Mouse (Mus musculus): Measurements from ENCODE around the gene Ryr3.
A peak's percentile ranks its signal among the peaks of the same experiment; 100 is the strongest.

Ryr3 gene

DNA sequence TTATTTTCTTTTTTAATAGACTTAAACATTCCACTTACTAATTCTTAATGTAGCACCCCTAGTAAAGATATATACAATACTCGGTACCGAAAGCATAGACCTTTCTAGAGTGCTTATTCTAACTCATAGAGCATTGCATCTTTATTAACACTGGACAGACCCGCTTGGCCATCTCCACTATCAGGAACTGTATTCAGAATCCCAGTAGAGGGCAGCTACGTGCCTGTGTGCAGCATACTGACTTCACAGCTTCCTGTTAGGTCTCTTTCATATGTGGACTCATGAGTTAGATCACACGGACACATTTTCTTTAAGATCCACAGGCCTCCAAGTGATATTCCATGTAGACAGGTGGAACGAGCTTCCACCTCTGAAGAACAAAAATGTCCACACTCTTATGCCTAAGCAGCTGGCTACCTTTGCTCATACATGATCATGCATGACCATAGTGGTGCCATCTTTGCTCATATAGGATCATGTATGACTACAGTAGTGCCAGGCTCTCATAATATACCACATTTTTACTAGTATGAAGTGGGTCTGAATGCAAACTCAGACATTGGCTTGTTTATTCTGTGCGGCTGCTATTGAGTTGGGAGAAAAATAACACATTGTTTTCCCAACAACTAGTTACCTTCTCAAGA is 417.4 kb downstream of the Ryr3 start:
- no peak for DNase-seq (ENCODE audit: low read depth, low spot score)

- DNase-seq (ENCODE audit: low read depth, low spot score), result no peak
These were observed 435.3 kb downstream of the Ryr3 start for GRCm38 (mm10) chr2:112781631-112782030.

DNA sequence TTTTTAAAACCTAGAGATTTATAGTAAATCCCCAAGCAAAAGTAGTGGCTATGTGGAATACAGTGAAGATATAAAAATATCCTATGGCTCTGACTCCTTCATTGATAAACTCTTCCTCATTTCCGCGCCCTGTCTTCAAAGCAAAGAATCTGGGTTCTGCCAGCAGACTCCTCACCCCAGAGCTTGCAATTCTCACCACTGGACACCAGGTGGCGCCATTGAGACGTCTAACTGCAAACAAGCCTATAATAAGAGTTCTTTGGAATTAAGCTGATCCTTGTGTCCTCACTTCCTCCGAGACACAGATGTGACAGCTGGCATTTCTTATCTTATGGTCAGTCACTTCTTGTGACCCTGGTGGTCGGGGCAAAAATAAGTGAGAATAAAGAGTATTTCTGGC is 442.1 kb downstream of the Ryr3 start:
- peak; percentile 82 for DNase-seq (ENCODE audit: low read depth, low spot score)

GRCm38 (mm10) chr2:112767665-112768064 is 449.2 kb downstream of the Ryr3 start:
- peak; percentile 45 for DNase-seq (ENCODE audit: low read depth, low spot score)

GRCm38 (mm10) chr2:112765046-112765445 is 451.9 kb downstream of the Ryr3 start:
- DNase-seq (ENCODE audit: low read depth, low spot score), result peak; percentile 69

GRCm38 (mm10) chr2:112764274-112764673 is 452.6 kb downstream of the Ryr3 start:
- no peak for DNase-seq (ENCODE audit: low read depth, low spot score)

GRCm38 (mm10) chr2:112762006-112762405 is 454.9 kb downstream of the Ryr3 start:
- no peak for DNase-seq (ENCODE audit: low read depth, low spot score)

DNA sequence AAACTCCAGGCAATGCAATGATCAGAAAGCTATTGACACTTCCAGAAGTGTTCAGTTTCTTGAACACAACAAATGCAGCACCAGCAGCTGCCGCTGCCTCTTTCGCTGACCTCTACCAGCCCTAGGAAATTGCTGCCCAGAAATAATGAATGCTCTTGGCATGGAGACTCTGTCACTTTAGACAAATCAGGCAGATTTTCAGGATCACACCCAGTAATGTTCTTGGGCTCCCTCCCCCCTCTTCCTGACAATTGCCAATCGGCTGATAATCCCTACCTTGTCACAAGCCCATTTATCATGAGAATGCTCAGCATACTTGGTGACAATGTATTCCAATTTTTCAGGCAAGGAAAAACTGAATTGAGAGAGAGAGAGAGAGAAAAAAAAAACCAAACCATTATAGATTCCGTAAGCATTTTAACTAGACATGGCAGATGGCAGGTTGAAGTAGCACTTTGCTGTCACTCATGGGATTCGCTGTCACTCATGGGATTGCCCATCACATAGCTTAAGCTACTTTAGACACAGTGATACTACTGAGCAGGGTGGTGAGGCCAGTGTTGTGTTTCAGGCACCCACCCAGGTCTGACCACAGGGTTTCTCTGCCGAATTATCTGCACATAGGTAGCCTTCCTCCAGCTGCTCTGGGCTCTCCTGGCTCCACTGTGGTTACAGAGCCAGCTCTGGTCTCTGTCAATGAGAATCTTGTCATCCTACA is 455.5 kb downstream of the Ryr3 start:
- DNase-seq (ENCODE audit: low read depth, low spot score), result no peak

DNA sequence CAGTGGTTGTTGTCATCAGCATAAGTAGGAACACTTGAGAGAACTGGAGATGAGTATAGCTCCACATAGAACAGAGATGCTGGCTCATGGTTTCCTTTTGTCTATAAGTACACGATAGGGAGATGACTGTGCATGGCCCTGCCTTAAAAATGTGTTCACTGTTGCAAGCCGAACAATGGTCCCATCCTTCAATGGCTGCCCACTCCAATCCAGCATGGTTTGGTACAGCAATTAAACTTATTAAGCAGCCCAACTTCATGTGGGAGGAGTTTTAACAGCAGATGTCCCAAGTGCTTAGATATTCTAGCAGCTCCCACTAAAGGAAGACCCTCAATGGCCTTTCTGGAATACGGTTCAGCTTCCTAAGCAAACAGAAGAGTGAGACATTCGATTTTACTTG is 456.2 kb downstream of the Ryr3 start:
- DNase-seq (ENCODE audit: low read depth, low spot score), result no peak

GRCm38 (mm10) chr2:112759678-112760077 is 457.2 kb downstream of the Ryr3 start:
- peak; percentile 56 for DNase-seq (ENCODE audit: low read depth, low spot score)

DNA sequence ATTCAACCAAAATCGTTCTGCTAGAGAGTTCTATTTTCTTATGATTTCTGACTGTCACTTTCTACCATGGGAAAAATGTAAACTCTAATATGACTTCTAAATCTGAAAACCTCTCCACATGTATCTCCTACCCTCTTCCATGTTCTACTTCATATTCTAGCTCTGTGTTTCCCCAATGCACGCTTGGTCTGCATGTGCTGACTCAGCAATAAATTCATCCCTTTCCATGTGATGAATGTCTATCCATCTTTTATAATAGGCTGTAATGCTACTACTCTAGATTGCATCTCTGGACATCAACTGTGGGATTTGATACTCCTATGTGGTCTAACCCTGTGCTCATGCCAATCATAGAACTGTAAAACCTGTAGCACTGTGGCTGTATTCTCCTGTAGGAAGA is 458.2 kb downstream of the Ryr3 start:
- no peak for DNase-seq (ENCODE audit: low read depth, low spot score)

- no peak for DNase-seq (ENCODE audit: low read depth, low spot score)
These were observed 463.6 kb downstream of the Ryr3 start for GRCm38 (mm10) chr2:112753316-112753715.

DNA sequence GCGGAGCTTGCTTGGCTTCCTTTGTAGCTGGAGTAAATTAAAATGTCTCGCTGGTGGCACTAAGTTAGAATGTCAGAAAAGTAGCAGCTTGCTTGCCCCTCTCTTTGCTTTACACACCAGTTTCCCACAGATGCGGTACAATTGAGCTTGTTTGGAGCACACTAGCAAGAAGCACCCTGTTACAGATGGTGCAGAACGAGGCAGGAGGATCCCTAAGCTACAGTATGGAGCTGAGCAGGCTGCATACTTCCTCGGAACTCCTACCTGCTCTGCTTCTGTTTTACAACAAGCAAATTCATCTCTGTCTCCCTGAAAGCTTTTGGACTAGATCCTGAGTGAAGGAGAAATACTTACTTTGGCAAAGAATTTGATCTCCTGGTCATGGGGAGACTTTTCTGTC is 465.5 kb downstream of the Ryr3 start:
- no peak for DNase-seq (ENCODE audit: low read depth, low spot score)

DNA sequence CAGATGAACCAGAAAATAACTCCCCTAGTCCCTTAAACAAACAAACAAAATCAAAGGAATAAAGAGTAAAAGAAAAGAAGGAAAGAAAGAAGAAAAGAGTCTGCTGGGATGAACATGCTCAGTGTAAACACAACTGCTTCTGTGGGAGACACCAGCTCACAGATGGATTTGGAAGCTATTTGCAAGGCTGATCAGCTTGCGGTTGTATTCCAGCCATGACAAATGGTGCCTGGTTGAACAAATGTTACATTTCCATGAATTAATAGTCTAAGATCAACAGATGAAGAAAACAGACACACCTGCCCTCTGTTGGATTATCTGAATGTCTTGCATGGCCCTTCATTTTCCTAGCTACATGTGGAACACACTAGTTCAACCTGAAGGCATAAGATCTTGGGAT is 468.4 kb downstream of the Ryr3 start:
- DNase-seq (ENCODE audit: low read depth, low spot score), result no peak

GRCm38 (mm10) chr2:112732942-112733341 is 484.0 kb downstream of the Ryr3 start:
- DNase-seq (ENCODE audit: low read depth, low spot score), result no peak

- no peak for DNase-seq (ENCODE audit: low read depth, low spot score)
These were observed 489.1 kb downstream of the Ryr3 start for GRCm38 (mm10) chr2:112727842-112728241.

- no peak for DNase-seq (ENCODE audit: low read depth, low spot score)
These were observed 495.7 kb downstream of the Ryr3 start for GRCm38 (mm10) chr2:112721217-112721616.

GRCm38 (mm10) chr2:112720715-112721114 is 496.2 kb downstream of the Ryr3 start:
- no peak for DNase-seq (ENCODE audit: low read depth, low spot score)

DNA sequence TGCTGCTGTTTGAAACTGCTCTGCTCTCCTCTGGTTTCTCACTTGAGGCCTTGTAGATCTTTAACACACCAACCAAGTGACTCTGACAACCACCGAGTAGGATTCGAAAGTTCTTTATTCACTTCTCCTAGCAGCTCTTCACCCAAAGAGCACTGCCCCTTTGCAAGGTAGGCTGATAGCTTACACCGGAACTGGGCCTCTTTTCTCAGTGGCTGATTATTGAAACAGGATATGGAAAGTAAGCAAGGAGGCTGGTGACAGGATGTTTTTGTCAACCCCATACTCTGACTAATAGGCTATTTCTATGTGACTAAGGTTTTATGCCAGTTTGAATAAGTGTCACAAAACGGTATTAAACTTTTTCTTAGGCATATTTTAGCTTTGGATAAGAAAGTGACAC is 502.2 kb downstream of the Ryr3 start:
- peak; percentile 78 for DNase-seq (ENCODE audit: low read depth, low spot score)

GRCm38 (mm10) chr2:112681817-112682216 is 535.1 kb downstream of the Ryr3 start:
- DNase-seq (ENCODE audit: low read depth, low spot score), result no peak

GRCm38 (mm10) chr2:112677246-112677645 is 539.6 kb downstream of the Ryr3 start:
- DNase-seq (ENCODE audit: low read depth, low spot score), result no peak

- peak; percentile 11 for DNase-seq (ENCODE audit: low read depth, low spot score)
These were observed 540.2 kb downstream of the Ryr3 start for GRCm38 (mm10) chr2:112676721-112677120.

DNA sequence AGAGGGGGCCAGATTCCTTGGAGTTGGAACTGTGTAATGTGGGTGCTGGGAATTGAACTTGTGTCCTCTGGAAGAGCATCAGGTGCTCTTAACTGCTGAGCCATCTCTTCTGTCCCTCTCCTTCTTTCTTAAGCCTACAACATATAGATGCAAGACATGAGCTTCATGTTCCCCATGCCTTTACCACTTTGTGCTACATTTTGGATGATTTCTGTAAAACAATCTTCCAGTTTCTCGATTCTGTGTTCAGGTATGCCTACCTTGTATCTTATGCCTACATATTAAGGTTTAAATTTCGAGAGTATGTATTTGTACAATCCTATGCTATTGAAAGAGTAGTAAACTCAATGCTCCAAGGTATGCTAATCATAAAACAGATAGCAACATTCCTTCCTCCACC is 540.7 kb downstream of the Ryr3 start:
- no peak for DNase-seq (ENCODE audit: low read depth, low spot score)

All from CD4-positive, CD25-positive, alpha-beta regulatory T cell, adult 2 months (primary cell).